Mouse (Mus musculus) midbrain, embryonic 14.5 days (tissue): Measurements from ENCODE around the gene Colgalt2. TPM values are rescaled to one million over a fixed set of nuclear protein-coding genes. Genes with fewer than 3 reads are reported as not detected.
"Not testable (repeated sequence)": the region's sequence is repeated elsewhere in the genome, so short reads cannot be mapped to it uniquely, and the experiment has no call there.

ENCODE experiments used
- ATAC-seq: fragments of 200-750 bp; cut with Nextera tagmentation; 2 replicates; pipeline ENCODE4 v1.8.0; 2017; ENCODE audit warnings: moderate number of reproducible peaks, moderate library complexity; ENCODE audit not compliant: low FRiP score, low TSS enrichment
- DNase-seq: peaks from one replicate; pipeline ENCODE4 v3.0.0-alpha.2; 2015
- H3K27ac ChIP-seq: fragments of 300-500 bp; sonication (generic); replicated peaks from 2 replicates; pipeline ENCODE4 v1.5.1; 2014; ENCODE audit warnings: mild to moderate bottlenecking, low read depth, low read length, moderate library complexity
- H3K27me3 ChIP-seq: fragments of 300-500 bp; sonication (generic); 2 replicates; pipeline ENCODE4 v1.6.1; 2014; ENCODE audit warnings: low read length, control low read depth, mixed read lengths; ENCODE audit not compliant: control insufficient read depth, insufficient read depth
- H3K36me3 ChIP-seq: fragments of 300-500 bp; sonication (generic); 2 replicates; pipeline ENCODE4 v1.6.1; 2014; ENCODE audit warnings: low read length, control low read depth; ENCODE audit not compliant: control insufficient read depth, insufficient read depth
- H3K4me1 ChIP-seq: fragments of 300-500 bp; sonication (generic); 2 replicates; pipeline ENCODE4 v1.6.1; 2014; ENCODE audit warnings: mild to moderate bottlenecking, antibody characterized with exemption, low read length, control low read depth; ENCODE audit not compliant: control insufficient read depth, insufficient read depth
- H3K4me2 ChIP-seq: fragments of 300-500 bp; sonication (generic); 2 replicates; pipeline ENCODE4 v1.6.1; 2014; ENCODE audit warnings: mild to moderate bottlenecking, low read length, moderate library complexity
- H3K4me3 ChIP-seq: fragments of 300-500 bp; sonication (generic); replicated peaks from 2 replicates; pipeline ENCODE4 v1.5.1; 2014; ENCODE audit warnings: low read depth, low read length
- H3K9ac ChIP-seq: fragments of 300-500 bp; sonication (generic); replicated peaks from 2 replicates; pipeline ENCODE4 v1.6.1; 2014; ENCODE audit warnings: mild to moderate bottlenecking, low read length, moderate library complexity
- H3K9me3 ChIP-seq: fragments of 300-500 bp; sonication (generic); 2 replicates; pipeline ENCODE4 v1.6.1; 2016; ENCODE audit warnings: low read length, control low read depth, mixed read lengths; ENCODE audit not compliant: control insufficient read depth
- WGBS: fragments of 180-500 bp; shearing (Covaris S2); extraction: QIAGEN DNeasy Blood & Tissue Kit; methylation state at CpG from one replicate; pipeline ENCODE4 v1.1.7; 2014; 5-methylcytosine and 5-hydroxymethylcytosine counted together
- polyA plus RNA-seq: library from polyadenylated mRNA; unstranded; fragments of >200 nt; fragmentation: Nextera tagmentation; extraction: Ambion mirVana; gene quantifications from 2 replicates; pipeline ENCODE4 v1.2.1, GENCODE M21; 2014

Colgalt2 gene
- 4.0 and 4.2 TPM in 2 replicates for polyA plus RNA-seq

DNA sequence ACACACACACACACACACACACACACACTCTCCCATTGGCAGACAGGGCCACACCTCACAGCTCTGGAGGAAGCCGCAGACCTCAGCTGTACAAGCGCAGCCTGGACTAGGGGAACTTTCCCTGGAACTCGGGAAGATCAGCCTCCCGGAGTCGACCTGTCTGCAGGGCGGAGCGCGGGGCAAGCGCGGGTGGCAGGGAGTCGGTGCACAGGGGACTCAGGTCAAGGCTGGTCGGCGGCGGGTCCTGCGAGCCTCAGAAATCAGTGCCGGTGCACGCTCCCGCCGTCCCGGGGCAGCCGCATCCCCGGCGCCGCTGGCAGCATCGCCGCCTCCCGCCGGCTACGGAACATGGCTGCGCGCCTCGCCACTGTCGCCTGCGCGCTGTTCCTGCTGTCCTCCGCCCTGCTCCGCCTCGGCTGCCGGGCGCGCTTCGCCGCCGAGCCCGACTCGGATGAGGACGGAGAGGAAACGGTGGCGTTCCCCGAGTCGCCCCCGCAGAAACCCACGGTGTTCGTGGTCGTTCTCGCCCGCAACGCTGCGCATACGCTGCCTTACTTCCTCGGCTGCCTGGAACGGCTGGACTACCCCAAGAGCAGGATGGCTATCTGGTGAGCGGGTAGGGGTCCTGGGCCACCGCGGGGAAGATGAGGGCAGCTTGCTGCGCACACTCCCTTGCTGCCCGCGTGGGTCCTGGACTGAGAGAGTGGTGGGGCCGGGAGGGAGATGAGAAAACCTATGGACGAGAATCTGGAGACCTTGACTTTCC is at the start of gene Colgalt2:
Gene Colgalt2, plus strand, starts transcription at position 41 of the 766 bp plus-strand sequence.
- under 1% methylated on average over 70 of the region's 70 CpGs for WGBS
- peak; percentile 87 for ATAC-seq

DNA sequence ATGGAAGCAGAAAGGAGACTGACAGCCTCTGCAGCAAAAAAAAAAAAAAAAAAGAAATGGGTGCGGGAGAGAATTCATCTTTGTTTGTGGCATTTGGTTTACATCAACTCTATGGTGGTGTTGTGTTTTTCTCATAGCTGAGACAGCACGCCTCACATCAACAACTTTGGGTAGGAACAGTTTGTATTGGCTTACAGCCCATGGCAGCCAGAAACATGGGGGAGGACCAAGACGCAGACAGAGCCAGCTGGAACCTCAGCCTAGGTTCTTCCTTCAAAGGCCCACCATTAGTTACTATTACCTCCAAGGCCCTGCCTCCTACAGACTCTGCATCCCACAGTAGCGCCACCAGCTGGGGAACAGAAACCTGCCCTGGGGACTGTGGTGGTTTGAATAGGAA is 42.9 kb upstream of the Colgalt2 start:
- ATAC-seq (no peak), DNase-seq (no peak)
- Histone ChIP-seq H3K27ac (no peak overlapping the region), H3K4me1 (no peaks in the 10 kb centered on the region), H3K4me2 (no peak overlapping the region), H3K27me3 (no peaks in the 10 kb centered on the region), H3K4me3 (no peak overlapping the region), H3K9ac (no peak overlapping the region), H3K36me3 (no peaks in the 10 kb centered on the region), H3K9me3 (no peaks in the 10 kb centered on the region)
- WGBS: 78% methylated on average over 4 of the region's 4 CpGs

More for the DNA sequence above, at the start of gene Colgalt2:
- Histone ChIP-seq H3K4me3 (peak within 1 kb of the TSS; percentile 62), H3K4me1 (0 out of 2 replicates have a peak, but pooled peaks cover 2% of the 10 kb centered on the region), H3K4me2 (peak within 1 kb of the TSS; percentile 95), H3K9ac (peak within 1 kb of the TSS; percentile 68), H3K9me3 (no peaks in the 10 kb centered on the region), H3K27ac (0 out of 2 replicates have a peak within 1 kb of the TSS, but pooled peaks have one; percentile 41), H3K27me3 (peaks cover 10% of the 10 kb centered on the region), H3K36me3 (no peaks in the 10 kb centered on the region)
- DNase-seq: peak; percentile 76

DNA sequence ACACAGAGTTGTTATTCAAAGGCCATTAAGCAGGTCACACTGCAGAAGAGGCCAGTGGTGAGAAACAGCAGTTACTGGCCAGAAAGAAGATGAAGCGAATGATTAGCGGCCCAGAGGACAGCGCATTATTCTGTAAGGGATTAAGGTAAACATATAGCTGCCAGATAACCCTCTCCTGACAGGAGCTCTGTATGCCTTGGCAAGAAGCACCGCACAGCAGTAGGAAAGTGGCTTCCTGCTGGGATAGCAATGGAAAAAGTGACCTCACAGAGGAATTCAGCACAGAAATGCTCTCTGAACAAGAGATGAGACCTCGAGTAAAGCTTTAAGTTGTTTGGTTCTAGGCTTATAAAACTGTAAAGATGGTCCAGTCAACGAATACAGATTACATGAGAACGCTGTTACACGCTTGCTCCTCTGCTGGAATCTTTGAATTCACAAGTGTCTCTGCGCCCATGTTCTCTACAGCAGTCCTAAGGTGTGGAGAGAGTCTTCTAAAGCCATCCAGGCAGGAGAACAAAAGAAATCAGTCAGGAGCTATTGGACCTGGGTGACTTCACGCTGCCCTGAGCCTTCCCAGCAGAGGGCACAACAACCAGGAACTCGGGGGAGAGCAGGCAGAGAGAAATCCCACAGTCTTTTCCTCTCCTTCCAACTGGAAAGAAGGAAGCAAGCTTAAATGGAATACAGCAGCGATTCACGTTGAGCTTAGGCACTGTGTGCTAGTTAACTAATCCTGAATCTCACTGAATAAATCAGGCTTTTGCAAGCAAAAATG is 31.1 kb upstream of the Colgalt2 start:
- no peaks in the 10 kb centered on the region for H3K4me1 ChIP-seq
- no peaks in the 10 kb centered on the region for H3K36me3 ChIP-seq
- no peak for ATAC-seq
- no peak overlapping the region for H3K4me3 ChIP-seq
- no peaks in the 10 kb centered on the region for H3K9me3 ChIP-seq
- no peak overlapping the region for H3K9ac ChIP-seq
- H3K27ac ChIP-seq: no peak overlapping the region
- peak; percentile 14 for DNase-seq
- WGBS: 51% methylated on average over 13 of the region's 13 CpGs
- H3K27me3 ChIP-seq: no peaks in the 10 kb centered on the region
- H3K4me2 ChIP-seq: no peak overlapping the region

DNA sequence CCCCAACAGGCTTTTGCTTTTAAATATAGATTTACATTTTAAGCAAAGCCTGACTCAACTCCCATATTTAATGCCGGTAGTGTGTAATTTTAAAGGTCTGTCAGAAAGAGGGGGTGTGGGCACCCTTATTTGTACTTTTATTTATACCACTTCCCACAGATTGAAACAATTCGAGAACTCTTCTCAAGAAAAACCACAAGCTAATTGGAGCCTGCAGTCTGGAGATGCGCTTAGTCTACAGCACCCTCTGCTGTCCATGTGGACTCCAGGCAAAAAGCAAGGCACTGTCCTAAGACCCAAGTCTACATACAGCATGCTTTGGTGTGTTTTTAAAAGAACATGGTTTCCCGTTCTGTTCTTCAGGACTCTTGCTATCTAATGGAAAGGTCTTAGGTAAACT is 30.5 kb upstream of the Colgalt2 start:
- DNase-seq: peak; percentile 90
- no peak for ATAC-seq
- no peaks in the 10 kb centered on the region for H3K9me3 ChIP-seq
- H3K4me2 ChIP-seq: no peak overlapping the region
- H3K4me1 ChIP-seq: no peaks in the 10 kb centered on the region
- H3K9ac ChIP-seq: no peak overlapping the region
- H3K27me3 ChIP-seq: no peaks in the 10 kb centered on the region
- H3K36me3 ChIP-seq: no peaks in the 10 kb centered on the region
- 26% methylated on average over 4 of the region's 4 CpGs for WGBS
- H3K27ac ChIP-seq: no peak overlapping the region
- no peak overlapping the region for H3K4me3 ChIP-seq

DNA sequence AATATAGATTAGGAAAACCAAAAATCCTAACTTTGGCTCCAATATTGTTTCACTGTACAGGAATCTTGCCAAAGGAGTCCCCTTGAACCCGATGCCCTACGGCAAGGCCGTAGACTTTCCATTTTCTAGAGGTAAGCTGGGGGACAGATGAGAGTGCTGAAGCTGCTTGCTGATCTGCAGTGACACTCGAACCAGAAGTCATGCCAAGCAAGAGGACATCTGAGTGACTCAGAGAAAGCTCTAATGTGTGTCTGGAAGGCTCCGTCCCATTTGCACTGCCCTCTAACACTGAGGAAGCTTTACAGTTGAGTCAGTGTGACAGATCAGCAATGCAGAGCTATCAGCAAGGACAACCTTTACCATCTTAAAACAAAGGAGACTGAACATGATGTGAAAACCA is 21.3 kb upstream of the Colgalt2 start:
- Histone ChIP-seq H3K27me3 (no peaks in the 10 kb centered on the region), H3K4me2 (no peak overlapping the region), H3K27ac (no peak overlapping the region), H3K9me3 (no peaks in the 10 kb centered on the region), H3K36me3 (0 out of 2 replicates have a peak, but pooled peaks cover 5% of the 10 kb centered on the region), H3K4me3 (no peak overlapping the region), H3K9ac (no peak overlapping the region), H3K4me1 (no peaks in the 10 kb centered on the region)
- DNase-seq (no peak), ATAC-seq (no peak)
- WGBS: 91% methylated on average over 5 of the region's 5 CpGs

DNA sequence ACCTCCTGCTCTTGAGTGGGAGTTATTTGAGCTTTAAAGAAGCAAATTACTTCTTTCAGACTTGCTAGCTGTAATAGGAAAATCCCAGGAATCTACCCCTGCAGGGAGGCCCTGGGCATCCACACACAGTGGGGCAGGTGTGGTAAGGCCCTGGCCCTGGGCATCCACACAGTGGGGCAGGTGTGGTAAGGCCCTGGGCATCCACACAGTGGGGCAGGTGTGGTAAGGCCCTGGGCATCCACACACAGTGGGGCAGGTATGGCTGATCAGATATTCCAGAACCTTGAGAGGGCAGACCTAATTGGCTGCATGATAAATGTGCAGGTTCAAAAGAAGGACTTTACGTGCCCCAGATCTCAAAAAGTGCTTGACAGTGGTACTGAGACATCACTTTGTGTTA is 15.0 kb upstream of the Colgalt2 start:
- Histone ChIP-seq H3K4me2 (no peak overlapping the region), H3K36me3 (no peaks in the 10 kb centered on the region), H3K4me1 (no peaks in the 10 kb centered on the region; the same call in 1 of the 2 replicates), H3K4me3 (no peak overlapping the region), H3K9me3 (no peaks in the 10 kb centered on the region), H3K27me3 (no peaks in the 10 kb centered on the region), H3K9ac (no peak overlapping the region), H3K27ac (no peak overlapping the region)
- 95% methylated on average over 1 of the region's 1 CpGs for WGBS
- ATAC-seq (no peak), DNase-seq (no peak)

DNA sequence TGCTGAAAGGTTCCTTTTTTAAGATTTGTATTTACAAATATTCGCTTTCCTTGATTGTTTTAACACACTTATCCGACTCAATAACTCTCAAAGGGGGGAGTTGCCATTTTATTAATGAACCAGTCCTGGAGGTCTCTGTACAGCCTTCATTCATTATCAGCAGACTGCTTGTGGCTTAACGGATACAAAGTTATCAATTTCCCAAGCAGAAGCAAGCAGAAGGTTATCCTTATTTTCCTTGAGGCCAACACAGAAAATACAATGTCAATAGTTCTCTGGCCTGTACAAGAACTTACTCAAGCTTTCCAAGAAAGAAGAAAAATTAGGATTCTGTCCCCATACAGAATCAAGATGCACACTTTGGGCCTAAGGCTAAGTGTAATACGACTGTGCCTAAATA is 13.9 kb upstream of the Colgalt2 start:
- not testable (repeated sequence) for H3K4me1 ChIP-seq, H3K36me3 ChIP-seq, ATAC-seq, H3K9me3 ChIP-seq, DNase-seq, H3K27me3 ChIP-seq, H3K27ac ChIP-seq
- H3K4me2 ChIP-seq: peak overlapping the region; percentile 63
- peak overlapping the region; percentile 76 for H3K4me3 ChIP-seq
- WGBS: 31% methylated on average over 2 of the region's 4 CpGs
- peak overlapping the region; percentile 72 for H3K9ac ChIP-seq

DNA sequence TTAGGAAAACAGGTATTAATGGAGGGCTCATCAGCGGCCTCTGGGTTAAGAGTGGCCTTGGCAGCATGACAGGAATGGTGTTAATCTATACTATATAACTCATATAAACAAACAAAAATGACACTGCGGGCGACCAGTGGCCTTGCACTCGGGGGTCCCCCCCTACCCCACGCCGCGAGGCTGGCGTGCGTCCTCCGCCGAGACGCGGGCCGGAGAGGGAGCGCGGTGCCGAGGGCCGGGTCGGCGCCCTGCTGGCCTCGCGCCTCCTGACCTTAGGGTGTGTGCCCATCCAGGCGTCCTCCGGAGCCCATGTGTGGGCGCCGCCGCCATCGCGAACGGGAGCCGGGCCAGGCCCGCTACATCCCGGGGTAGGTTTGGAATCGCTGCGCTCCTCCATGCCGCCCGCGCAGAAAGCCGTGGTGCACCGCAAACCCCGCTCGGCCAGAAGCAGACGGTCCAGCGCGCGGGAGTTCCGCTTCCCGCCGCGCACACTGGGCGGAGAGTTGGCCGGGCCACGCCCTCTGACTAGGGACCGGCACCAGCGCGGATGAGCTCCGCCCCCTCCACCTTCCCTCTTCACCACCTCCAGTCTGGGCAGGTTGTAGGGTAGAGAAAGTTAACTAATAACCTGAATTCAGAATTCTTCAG is 13.3 kb upstream of the Colgalt2 start, which contains the start of gene Tsen15:
Gene Tsen15, minus strand, starts transcription at position 501 of the 648 bp plus-strand sequence.
- Histone ChIP-seq H3K27ac (no peak within 1 kb of the TSS), H3K36me3 (no peaks in the 10 kb centered on the region), H3K9me3 (no peaks in the 10 kb centered on the region), H3K9ac (peak within 1 kb of the TSS; percentile 72), H3K27me3 (no peaks in the 10 kb centered on the region), H3K4me3 (peak within 1 kb of the TSS; percentile 76), H3K4me2 (peak within 1 kb of the TSS; percentile 63), H3K4me1 (no peaks in the 10 kb centered on the region; the same call in 1 of the 2 replicates)
- DNase-seq: peak; percentile 87
- WGBS: under 1% methylated on average over 57 of the region's 57 CpGs
- ATAC-seq: peak; percentile 93
